Mouse (Mus musculus): ENCODE results near the gene Mcf2l. TPM values are rescaled to one million over a fixed set of nuclear protein-coding genes. Genes with fewer than 3 reads are reported as not detected.

Gene Mcf2l
- polyA plus RNA-seq, 1 experiment from 2014 or later, result 16.8 TPM

GRCm38 (mm10) chr8:13063112-13063511 is 189.5 kb downstream of the Mcf2l start:
- H3K9ac ChIP-seq (replicated peaks; ENCODE audit: low read depth), result no peak overlapping the region
- peak; percentile 91 for DNase-seq (ENCODE audit: low spot score)
- no peak overlapping the region for H3K4me3 ChIP-seq (ENCODE audit: low read depth, low read length)
- no peaks in the 10 kb centered on the region for H3K9me3 ChIP-seq (ENCODE audit: low read length)
- no peaks in the 10 kb centered on the region for H3K4me1 ChIP-seq (ENCODE audit: insufficient read depth, low read depth, low read length)
- peak overlapping the region; percentile 43; the same call in 1 of the 2 replicates for H3K27ac ChIP-seq (ENCODE audit: low read length)
- WGBS, result 41% methylated on average over 16 of the region's 16 CpGs
- TF ChIP-seq EP300 (IDR thresholded peaks at IDR 0.05) (0 out of 2 replicates have a peak, but pooled peaks have one; percentile 28), CTCF (IDR thresholded peaks at IDR 0.05) (no peak)
- peak; percentile 83 for ATAC-seq
- H3K4me2 ChIP-seq (replicated peaks; ENCODE audit: low read depth, low read length), result no peak overlapping the region
- H3K36me3 ChIP-seq (ENCODE audit: insufficient read depth, low read length), result no peaks in the 10 kb centered on the region
- H3K27me3 ChIP-seq (replicated peaks; ENCODE audit: insufficient read depth, low read length), result no peaks in the 10 kb centered on the region

Small RNA genes lying within 50 kb of the gene (microRNA-seq; reads per million reads assigned to microRNA genes)
- gene Gm38671, result not detected

Other genes starting within 250 kb of the Mcf2l start
- 20.9 and 21.7 TPM in 2 replicates for gene Tubgcp3, start 201.6 kb upstream of the Mcf2l start, polyA plus RNA-seq (2015; fragmentation: Nextera tagmentation; extraction: Ambion mirVana)
- gene Atp11a, start 116.8 kb upstream of the Mcf2l start, polyA plus RNA-seq (2015; fragmentation: Nextera tagmentation; extraction: Ambion mirVana), result 45.4 and 50.6 TPM in 2 replicates
- gene F7, start 152.2 kb downstream of the Mcf2l start, polyA plus RNA-seq (2015; fragmentation: Nextera tagmentation; extraction: Ambion mirVana), result 5.0 and 5.2 TPM in 2 replicates
- 5.9 and 7.4 TPM in 2 replicates for gene F10, start 163.5 kb downstream of the Mcf2l start, polyA plus RNA-seq (2015; fragmentation: Nextera tagmentation; extraction: Ambion mirVana)
- 0.87 and 1.2 TPM in 2 replicates for gene Proz, start 187.1 kb downstream of the Mcf2l start, polyA plus RNA-seq (2015; fragmentation: Nextera tagmentation; extraction: Ambion mirVana)
- 17.5 and 18.0 TPM in 2 replicates for gene Pcid2, start 231.7 kb downstream of the Mcf2l start, polyA plus RNA-seq (2015; fragmentation: Nextera tagmentation; extraction: Ambion mirVana)
- 59.5 and 61.2 TPM in 2 replicates for gene Cul4a, start 231.8 kb downstream of the Mcf2l start, polyA plus RNA-seq (2015; fragmentation: Nextera tagmentation; extraction: Ambion mirVana)

Measured in lung, postnatal 0 days (tissue).